Mouse (Mus musculus): ENCODE data around the gene Tex101. TPM values are rescaled to one million over a fixed set of nuclear protein-coding genes. Genes with fewer than 3 reads are reported as not detected.
"Not testable (repeated sequence)": the region's sequence is repeated elsewhere in the genome, so short reads cannot be mapped to it uniquely, and the experiment has no call there.

The Tex101 gene
- polyA plus RNA-seq, 1 experiment, result not detected

DNA sequence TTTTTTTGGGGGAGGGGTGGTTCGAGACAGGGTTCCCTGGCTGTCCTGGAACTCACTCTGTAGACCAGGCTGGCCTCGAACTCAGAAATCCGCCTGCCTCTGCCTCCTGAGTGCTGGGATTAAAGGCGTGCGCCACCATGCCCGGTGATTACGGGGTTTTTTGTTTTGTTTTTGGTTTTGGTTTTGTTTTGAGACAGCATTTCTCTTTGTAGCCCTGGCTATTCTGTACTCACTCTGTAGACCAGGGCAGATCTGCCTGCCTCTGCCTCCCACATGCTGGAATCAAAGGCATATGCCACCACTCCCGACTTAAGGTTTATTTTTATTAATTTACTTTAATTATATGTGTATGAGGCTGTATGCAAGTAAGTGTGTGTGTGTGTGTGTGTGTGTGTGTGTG, 58.1 kb downstream of the Tex101 start:
- not testable (repeated sequence) for H3K4me3 ChIP-seq (ENCODE audit: insufficient read depth, low read depth, low read length); H3K27ac ChIP-seq (replicated peaks; ENCODE audit: low read depth, low read length); H3K4me1 ChIP-seq (ENCODE audit: control insufficient read depth, insufficient read depth, insufficient read length, low read length)

Other genes starting within 250 kb of the Tex101 start
- not detected in 2 replicates for gene Irgc1, start 224.4 kb downstream of the Tex101 start, polyA plus RNA-seq (2012; ENCODE audit: insufficient read depth, insufficient read length, missing spikeins)
- 3.0 TPM in 1 of 2 replicates, not detected in the other for gene Plaur, start 214.2 kb downstream of the Tex101 start, polyA plus RNA-seq (2012; ENCODE audit: insufficient read depth, insufficient read length, missing spikeins)
- 3.1 and 3.5 TPM in 2 replicates for gene Cadm4, start 194.7 kb downstream of the Tex101 start, polyA plus RNA-seq (2012; ENCODE audit: insufficient read depth, insufficient read length, missing spikeins)
- 3.0 and 4.7 TPM in 2 replicates for gene Zfp428, start 169.7 kb downstream of the Tex101 start, polyA plus RNA-seq (2012; ENCODE audit: insufficient read depth, insufficient read length, missing spikeins)
- not detected in 2 replicates for gene AC161166.1, start 164.2 kb downstream of the Tex101 start, polyA plus RNA-seq (2012; ENCODE audit: insufficient read depth, insufficient read length, missing spikeins)
- gene Irgq, start 146.0 kb downstream of the Tex101 start, polyA plus RNA-seq (2012; ENCODE audit: insufficient read depth, insufficient read length, missing spikeins), result 9.1 and 9.2 TPM in 2 replicates
- gene Pinlyp, start 130.6 kb downstream of the Tex101 start, polyA plus RNA-seq (2012; ENCODE audit: insufficient read depth, insufficient read length, missing spikeins), result not detected in 2 replicates
- 20.7 and 22.5 TPM in 2 replicates for gene Xrcc1, start 130.4 kb downstream of the Tex101 start, polyA plus RNA-seq (2012; ENCODE audit: insufficient read depth, insufficient read length, missing spikeins)
- gene Ethe1, start 89.1 kb downstream of the Tex101 start, polyA plus RNA-seq (2012; ENCODE audit: insufficient read depth, insufficient read length, missing spikeins), result 17.2 and 20.4 TPM in 2 replicates
- gene Zfp575, start 89.0 kb downstream of the Tex101 start, polyA plus RNA-seq (2012; ENCODE audit: insufficient read depth, insufficient read length, missing spikeins), result not detected in 2 replicates
- gene Phldb3, start 65.9 kb downstream of the Tex101 start, polyA plus RNA-seq (2012; ENCODE audit: insufficient read depth, insufficient read length, missing spikeins), result 0.75 TPM in 1 of 2 replicates, not detected in the other
- not detected in 2 replicates for gene Lypd3, start 40.1 kb downstream of the Tex101 start, polyA plus RNA-seq (2012; ENCODE audit: insufficient read depth, insufficient read length, missing spikeins)
- not detected in 2 replicates for gene BC049730, start 32.6 kb upstream of the Tex101 start, polyA plus RNA-seq (2012; ENCODE audit: insufficient read depth, insufficient read length, missing spikeins)
- not detected in 2 replicates for gene Gm4763, start 50.2 kb upstream of the Tex101 start, polyA plus RNA-seq (2012; ENCODE audit: insufficient read depth, insufficient read length, missing spikeins)
- not detected in 2 replicates for gene Cd177, start 83.6 kb upstream of the Tex101 start, polyA plus RNA-seq (2012; ENCODE audit: insufficient read depth, insufficient read length, missing spikeins)
- gene Ceacam10, start 100.5 kb upstream of the Tex101 start, polyA plus RNA-seq (2012; ENCODE audit: insufficient read depth, insufficient read length, missing spikeins), result not detected in 2 replicates
- gene Gm9844, start 185.5 kb upstream of the Tex101 start, polyA plus RNA-seq (2012; ENCODE audit: insufficient read depth, insufficient read length, missing spikeins), result not detected in 2 replicates
- not detected in 2 replicates for gene Lypd4, start 193.3 kb upstream of the Tex101 start, polyA plus RNA-seq (2012; ENCODE audit: insufficient read depth, insufficient read length, missing spikeins)
- gene Dmrtc2, start 193.4 kb upstream of the Tex101 start, polyA plus RNA-seq (2012; ENCODE audit: insufficient read depth, insufficient read length, missing spikeins), result not detected in 2 replicates
- 1,002 and 1,046 TPM in 2 replicates for gene Rps19, start 207.7 kb upstream of the Tex101 start, polyA plus RNA-seq (2012; ENCODE audit: insufficient read depth, insufficient read length, missing spikeins)
- gene Cd79a, start 220.7 kb upstream of the Tex101 start, polyA plus RNA-seq (2012; ENCODE audit: insufficient read depth, insufficient read length, missing spikeins), result 0.71 and 0.96 TPM in 2 replicates
- 26.1 and 28.4 TPM in 2 replicates for gene Arhgef1, start 226.2 kb upstream of the Tex101 start, polyA plus RNA-seq (2012; ENCODE audit: insufficient read depth, insufficient read length, missing spikeins)